Mouse (Mus musculus) brain, embryonic 14.5 days (tissue): ENCODE results near the gene Pp2d1.

Experiments used
- CTCF ChIP-seq: fragments of 200-500 bp; IDR thresholded peaks from 2 replicates; pipeline ENCODE4 v1.5.1; 2012; ENCODE audit warnings: inconsistent platforms, mild to moderate bottlenecking, moderate library complexity, borderline replicate concordance; ENCODE audit not compliant: insufficient read depth, insufficient read length; ENCODE audit errors: extremely low read depth
- POLR2A ChIP-seq: fragments of 200-500 bp; IDR thresholded peaks from 2 replicates; pipeline ENCODE4 v1.6.1; 2012; ENCODE audit warnings: mild to moderate bottlenecking, inconsistent platforms, borderline replicate concordance; ENCODE audit not compliant: poor library complexity, insufficient read depth, insufficient read length, severe bottlenecking; ENCODE audit errors: extremely low read depth

DNA sequence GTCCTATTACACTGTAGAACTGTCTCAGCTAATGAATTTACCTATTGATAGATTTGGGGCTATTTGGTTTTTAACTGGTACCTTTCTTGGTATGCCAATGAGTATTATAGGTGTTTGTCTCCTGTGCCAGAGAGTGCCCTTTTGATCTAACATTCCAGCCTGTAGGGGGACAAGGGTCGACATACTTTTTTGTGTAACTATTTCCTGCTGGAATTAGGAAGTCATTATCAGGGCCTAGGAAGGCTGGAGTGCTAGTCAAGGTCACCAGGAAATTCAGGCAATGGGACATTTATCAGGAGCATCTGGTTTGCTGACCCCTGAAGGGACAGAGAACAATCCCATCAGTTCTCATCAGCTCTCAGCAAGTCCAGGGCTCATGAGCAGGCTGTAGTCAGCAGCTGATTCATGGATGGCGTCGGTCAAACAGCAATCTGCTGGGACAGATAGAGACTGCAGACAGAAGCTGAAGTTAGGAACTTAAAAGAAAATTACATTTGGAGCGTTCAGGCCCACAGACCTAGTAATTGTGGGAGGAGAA, 33.8 kb upstream of the Pp2d1 start:
- TF ChIP-seq CTCF (no peak), POLR2A (no peak)
